Mouse (Mus musculus) erythroid progenitor cell, adult 5-6 weeks (primary cell): ENCODE measurements around the gene Vav3. TPM values are rescaled to one million over a fixed set of nuclear protein-coding genes. Genes with fewer than 3 reads are reported as not detected.

Experiments used
- ATAC-seq: replicated peaks from 2 replicates; pipeline ENCODE4 v1.8.0; 2016; ENCODE audit warnings: moderate number of reproducible peaks, mild to moderate bottlenecking, moderate TSS enrichment, inconsistent platforms; ENCODE audit not compliant: poor library complexity, low FRiP score, severe bottlenecking
- total RNA-seq, 2 experiments: library from RNA; stranded (forward) in 1 of 2; stranded (reverse) in 1 of 2; fragments of 150-400 nt in 1 of 2; fragments of 186-747, 209-891 nt in 1 of 2; gene quantifications; 2 replicates each; pipeline versions ENCODE4 v1.2.3 to v1.2.4; 2015 to 2017; ENCODE audit warnings: low replicate concordance in 2 of 2

The Vav3 gene
- total RNA-seq, 2 experiments from 2014 or later = 4.4 to 18.9 TPM

- ATAC-seq = no peak
These were observed 300.3 kb downstream of the Vav3 start for GRCm38 (mm10) chr3:109640796-109641195.

- no peak for ATAC-seq
These were observed 307.8 kb downstream of the Vav3 start for GRCm38 (mm10) chr3:109648242-109648641.

- ATAC-seq = no peak
These were observed 311.0 kb downstream of the Vav3 start for GRCm38 (mm10) chr3:109651479-109651878.

GRCm38 (mm10) chr3:109652860-109653631 lies 312.6 kb downstream of the Vav3 start:
- ATAC-seq = no peak

- ATAC-seq = no peak
These were observed 313.9 kb downstream of the Vav3 start for GRCm38 (mm10) chr3:109654386-109654785.

GRCm38 (mm10) chr3:109671716-109672115 lies 331.3 kb downstream of the Vav3 start:
- ATAC-seq = no peak

GRCm38 (mm10) chr3:109672925-109673324 lies 332.5 kb downstream of the Vav3 start:
- no peak for ATAC-seq

- no peak for ATAC-seq
These were observed 339.8 kb downstream of the Vav3 start for GRCm38 (mm10) chr3:109680281-109680680.

GRCm38 (mm10) chr3:109681863-109682262 lies 341.4 kb downstream of the Vav3 start:
- no peak for ATAC-seq

GRCm38 (mm10) chr3:109683608-109684295 lies 343.3 kb downstream of the Vav3 start:
- no peak for ATAC-seq

- no peak for ATAC-seq
These were observed 350.1 kb downstream of the Vav3 start for GRCm38 (mm10) chr3:109690566-109690965.

GRCm38 (mm10) chr3:109692613-109693012 lies 352.2 kb downstream of the Vav3 start:
- no peak for ATAC-seq

GRCm38 (mm10) chr3:109701301-109701700 lies 360.8 kb downstream of the Vav3 start:
- no peak for ATAC-seq

- no peak for ATAC-seq
These were observed 367.5 kb downstream of the Vav3 start for GRCm38 (mm10) chr3:109707786-109708460.

GRCm38 (mm10) chr3:109711751-109712150 lies 371.3 kb downstream of the Vav3 start:
- ATAC-seq = no peak

- ATAC-seq = no peak
These were observed 374.0 kb downstream of the Vav3 start for GRCm38 (mm10) chr3:109714476-109714875.

GRCm38 (mm10) chr3:109721753-109722152 lies 381.3 kb downstream of the Vav3 start:
- ATAC-seq = no peak

GRCm38 (mm10) chr3:109726776-109727175 lies 386.3 kb downstream of the Vav3 start:
- ATAC-seq = no peak

GRCm38 (mm10) chr3:109731592-109732230 lies 391.3 kb downstream of the Vav3 start:
- no peak for ATAC-seq
